Mouse (Mus musculus): ENCODE results near the gene Lrrc74a. TPM values are rescaled to one million over a fixed set of nuclear protein-coding genes. Genes with fewer than 3 reads are reported as not detected.

Gene Lrrc74a
- not detected in 2 replicates for polyA plus RNA-seq (2012; rRNA removed; ENCODE audit: low replicate concordance)

GRCm38 (mm10) chr12:86734319-86734810, at the start of gene Lrrc74a:
TSS of gene Lrrc74a (plus strand) at chr12:86734369.

GRCm38 (mm10) chr12:86726120-86726640, 8.0 kb upstream of the Lrrc74a start, which contains the start of gene Angel1:
TSS of gene Angel1 (minus strand) at chr12:86726460.

Other genes starting within 250 kb of the Lrrc74a start
- gene Vash1, start 55.7 kb upstream of the Lrrc74a start, polyA plus RNA-seq (2012; rRNA removed; ENCODE audit: low replicate concordance), result 1.4 and 2.2 TPM in 2 replicates
- gene Angel1, start 7.9 kb upstream of the Lrrc74a start, polyA plus RNA-seq (2012; rRNA removed; ENCODE audit: low replicate concordance), result 1.8 and 2.4 TPM in 2 replicates
- 20.6 and 25.6 TPM in 2 replicates for gene Irf2bpl, start 150.4 kb downstream of the Lrrc74a start, polyA plus RNA-seq (2012; rRNA removed; ENCODE audit: low replicate concordance)
- 14.6 and 21.0 TPM in 2 replicates for gene Cipc, start 212.7 kb downstream of the Lrrc74a start, polyA plus RNA-seq (2012; rRNA removed; ENCODE audit: low replicate concordance)

Measured in duodenum, adult 2 months (tissue).